Mouse (Mus musculus): ENCODE results near the gene Specc1l.
"Not testable (repeated sequence)": the region's sequence is repeated elsewhere in the genome, so short reads cannot be mapped to it uniquely, and the experiment has no call there.

The Specc1l gene

GRCm38 (mm10) chr10:75283821-75284220 is 71.9 kb downstream of the Specc1l start:
- no peak for DNase-seq

GRCm38 (mm10) chr10:75288579-75288978 is 76.7 kb downstream of the Specc1l start:
- DNase-seq = peak; percentile 45

GRCm38 (mm10) chr10:75289392-75289791 is 77.5 kb downstream of the Specc1l start:
- no peak for DNase-seq

GRCm38 (mm10) chr10:75290650-75291049 is 78.8 kb downstream of the Specc1l start:
- no peak for DNase-seq

- DNase-seq = no peak
Observed at GRCm38 (mm10) chr10:75291338-75291737, 79.5 kb downstream of the Specc1l start.

GRCm38 (mm10) chr10:75292206-75292605 is 80.3 kb downstream of the Specc1l start:
- not testable (repeated sequence) for DNase-seq

GRCm38 (mm10) chr10:75293288-75293687 is 81.4 kb downstream of the Specc1l start:
- no peak for DNase-seq

- no peak for DNase-seq
Observed at GRCm38 (mm10) chr10:75294362-75294761, 82.5 kb downstream of the Specc1l start.

GRCm38 (mm10) chr10:75294926-75295325 is 83.1 kb downstream of the Specc1l start:
- DNase-seq = no peak

- DNase-seq = no peak
Observed at GRCm38 (mm10) chr10:75298608-75299007, 86.7 kb downstream of the Specc1l start.

GRCm38 (mm10) chr10:75299785-75300418 is 88.0 kb downstream of the Specc1l start:
- peak; percentile 56 for DNase-seq

- DNase-seq = no peak
Observed at GRCm38 (mm10) chr10:75301195-75301806, 89.4 kb downstream of the Specc1l start.

GRCm38 (mm10) chr10:75301937-75302336 is 90.1 kb downstream of the Specc1l start:
- DNase-seq = no peak

GRCm38 (mm10) chr10:75302536-75302935 is 90.7 kb downstream of the Specc1l start:
- DNase-seq = no peak

GRCm38 (mm10) chr10:75303324-75304048 is 91.6 kb downstream of the Specc1l start:
- DNase-seq = no peak

- no peak for DNase-seq
Observed at GRCm38 (mm10) chr10:75304049-75304405, 92.2 kb downstream of the Specc1l start.

GRCm38 (mm10) chr10:75304413-75304812 is 92.5 kb downstream of the Specc1l start:
- DNase-seq = peak; percentile 33

- no peak for DNase-seq
Observed at GRCm38 (mm10) chr10:75307130-75307529, 95.3 kb downstream of the Specc1l start.

- no peak for DNase-seq
Observed at GRCm38 (mm10) chr10:75312361-75312760, 100.5 kb downstream of the Specc1l start.

GRCm38 (mm10) chr10:75314190-75314980 is 102.5 kb downstream of the Specc1l start:
- DNase-seq = peak; percentile 27

- no peak for DNase-seq
Observed at GRCm38 (mm10) chr10:75315756-75316155, 103.9 kb downstream of the Specc1l start.

- DNase-seq = no peak
Observed at GRCm38 (mm10) chr10:75316472-75316871, 104.6 kb downstream of the Specc1l start.

- no peak for DNase-seq
Observed at GRCm38 (mm10) chr10:75316872-75316907, 104.8 kb downstream of the Specc1l start, which contains the start of gene Adora2a. TSS of gene Adora2a (plus strand) at chr10:75316877.

All from kidney, adult 11 months (tissue).